Mouse (Mus musculus): ENCODE measurements around the gene Kctd11. TPM values are rescaled to one million over a fixed set of nuclear protein-coding genes. Genes with fewer than 3 reads are reported as not detected.
A peak's percentile ranks its signal among the peaks of the same experiment; 100 is the strongest.

The Kctd11 gene
- total and polyA plus RNA-seq, 2 experiments from 2014 or later = 0.57 to 0.93 TPM

DNA sequence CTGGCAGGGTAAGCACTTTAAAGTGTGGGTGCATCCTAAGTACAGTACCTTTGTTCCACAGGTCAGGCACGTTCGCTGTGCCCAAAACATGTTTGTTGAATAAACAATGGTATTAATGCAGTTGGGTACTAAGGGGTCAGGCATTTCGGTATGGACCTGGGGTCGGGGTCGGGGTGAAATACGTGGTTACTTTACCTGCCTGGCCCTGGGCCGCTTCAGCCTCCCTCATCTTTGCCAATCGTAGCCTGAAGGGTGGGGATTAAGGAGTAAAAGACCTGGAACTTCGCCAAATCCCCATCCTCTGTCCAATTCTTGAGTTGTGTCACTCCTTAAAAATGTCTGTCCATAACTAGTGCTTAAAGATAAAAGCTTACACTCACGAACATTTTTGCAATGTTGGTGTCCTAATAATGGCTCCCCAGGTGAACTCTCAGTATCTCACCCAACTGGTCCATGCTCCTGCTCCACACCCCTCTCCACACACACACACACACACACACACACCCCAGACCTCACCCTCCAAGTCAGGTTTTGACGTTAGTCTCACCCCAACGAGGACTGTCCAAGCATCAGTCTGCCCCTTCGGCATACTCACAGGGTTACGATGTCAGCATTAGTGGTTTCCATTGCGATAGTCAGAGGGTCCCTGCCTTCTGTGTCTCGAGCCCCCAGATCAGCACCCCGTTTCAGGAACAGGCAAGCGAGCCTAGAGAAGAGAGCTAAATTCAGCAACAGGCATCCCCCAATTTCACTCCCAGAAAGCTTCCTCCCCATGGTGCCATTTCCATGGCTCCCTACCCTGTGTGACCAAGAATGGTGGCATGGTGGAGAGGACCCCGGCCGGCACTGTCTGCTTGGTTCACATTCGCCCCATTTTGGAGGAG lies 823 bp upstream of the Kctd11 start:
- no peaks in the 10 kb centered on the region for H3K9me3 ChIP-seq (ENCODE audit: low read length)
- DNase-seq (ENCODE audit: low spot score) = no peak
- no peaks in the 10 kb centered on the region for H3K4me1 ChIP-seq (ENCODE audit: insufficient read depth, low read length)
- H3K27ac ChIP-seq (ENCODE audit: low read depth, low read length) = no peak overlapping the region
- WGBS = 61% methylated on average over 21 of the region's 21 CpGs
- H3K9ac ChIP-seq (replicated peaks; ENCODE audit: low read length, poor library complexity, severe bottlenecking) = no peak overlapping the region
- H3K27me3 ChIP-seq (ENCODE audit: insufficient read depth, low read length) = no peaks in the 10 kb centered on the region
- H3K4me2 ChIP-seq (ENCODE audit: low read depth, low read length, poor library complexity, severe bottlenecking) = peak overlapping the region; percentile 78
- H3K36me3 ChIP-seq (ENCODE audit: insufficient read depth, low read length) = no peaks in the 10 kb centered on the region
- no peak for TF ChIP-seq CTCF (IDR thresholded peaks at IDR 0.05)
- H3K4me3 ChIP-seq (ENCODE audit: low read depth, low read length) = peak overlapping the region; percentile 46
- ATAC-seq (ENCODE audit: low FRiP score) = no peak

- Histone ChIP-seq H3K4me2 (ENCODE audit: low read depth, low read length, poor library complexity, severe bottlenecking) (peak overlapping the region; percentile 78), H3K4me1 (ENCODE audit: insufficient read depth, low read length) (no peaks in the 10 kb centered on the region), H3K27me3 (ENCODE audit: insufficient read depth, low read length) (no peaks in the 10 kb centered on the region), H3K9me3 (ENCODE audit: low read length) (no peaks in the 10 kb centered on the region), H3K9ac (replicated peaks; ENCODE audit: low read length, poor library complexity, severe bottlenecking) (peak overlapping the region; percentile 50), H3K27ac (ENCODE audit: low read depth, low read length) (peak overlapping the region; percentile 43; the same call in 1 of the 2 replicates), H3K4me3 (ENCODE audit: low read depth, low read length) (peak overlapping the region; percentile 46), H3K36me3 (ENCODE audit: insufficient read depth, low read length) (no peaks in the 10 kb centered on the region)
- 2% methylated on average over 18 of the region's 18 CpGs for WGBS
- DNase-seq (ENCODE audit: low spot score) (peak; percentile 74), ATAC-seq (ENCODE audit: low FRiP score) (peak; percentile 22; the same call in 1 of the 2 replicates)
- TF ChIP-seq CTCF (IDR thresholded peaks at IDR 0.05) = peak; percentile 86
These were observed 727 bp downstream of the Kctd11 start for GRCm38 (mm10) chr11:69880506-69880852.

- Histone ChIP-seq H3K36me3 (ENCODE audit: insufficient read depth, low read length) (no peaks in the 10 kb centered on the region), H3K27ac (ENCODE audit: low read depth, low read length) (no peak overlapping the region), H3K9ac (replicated peaks; ENCODE audit: low read length, poor library complexity, severe bottlenecking) (no peak overlapping the region), H3K4me3 (ENCODE audit: low read depth, low read length) (no peak overlapping the region), H3K9me3 (ENCODE audit: low read length) (no peaks in the 10 kb centered on the region), H3K27me3 (ENCODE audit: insufficient read depth, low read length) (no peaks in the 10 kb centered on the region), H3K4me1 (ENCODE audit: insufficient read depth, low read length) (no peaks in the 10 kb centered on the region), H3K4me2 (ENCODE audit: low read depth, low read length, poor library complexity, severe bottlenecking) (peak overlapping the region; percentile 78)
- no peak for DNase-seq (ENCODE audit: low spot score)
- TF ChIP-seq CTCF (IDR thresholded peaks at IDR 0.05) = no peak
- no peak for ATAC-seq (ENCODE audit: low FRiP score)
- WGBS = 63% methylated on average over 15 of the region's 15 CpGs
These were observed 1.5 kb downstream of the Kctd11 start for GRCm38 (mm10) chr11:69879711-69880110.

DNA sequence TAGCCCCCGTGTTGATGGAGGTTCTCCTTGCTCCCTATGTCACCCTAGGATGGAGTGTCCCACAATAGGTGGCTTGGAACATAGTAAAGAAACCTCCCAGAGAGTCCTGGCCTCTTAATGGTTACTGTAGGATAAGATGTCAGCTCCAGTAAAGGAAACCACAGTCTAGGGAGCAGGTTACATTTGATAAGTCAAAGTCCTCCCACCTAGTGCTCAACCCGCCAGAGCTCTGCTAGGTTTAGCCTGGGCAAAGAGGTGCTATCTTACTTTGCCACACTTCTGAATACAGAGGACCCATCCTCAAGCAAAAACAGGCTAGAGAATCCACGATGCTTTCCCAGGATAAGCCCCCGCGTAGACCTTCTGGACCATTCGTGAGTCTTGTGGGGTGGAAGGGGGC lies 2.3 kb downstream of the Kctd11 start:
- Histone ChIP-seq H3K4me2 (ENCODE audit: low read depth, low read length, poor library complexity, severe bottlenecking) (no peak overlapping the region), H3K36me3 (ENCODE audit: insufficient read depth, low read length) (no peaks in the 10 kb centered on the region), H3K9ac (replicated peaks; ENCODE audit: low read length, poor library complexity, severe bottlenecking) (no peak overlapping the region), H3K27me3 (ENCODE audit: insufficient read depth, low read length) (no peaks in the 10 kb centered on the region), H3K4me1 (ENCODE audit: insufficient read depth, low read length) (no peaks in the 10 kb centered on the region), H3K27ac (ENCODE audit: low read depth, low read length) (no peak overlapping the region), H3K4me3 (ENCODE audit: low read depth, low read length) (no peak overlapping the region), H3K9me3 (ENCODE audit: low read length) (no peaks in the 10 kb centered on the region)
- no peak for TF ChIP-seq CTCF (IDR thresholded peaks at IDR 0.05)
- WGBS = 93% methylated on average over 6 of the region's 6 CpGs
- DNase-seq (ENCODE audit: low spot score) (no peak), ATAC-seq (ENCODE audit: low FRiP score) (no peak)

DNA sequence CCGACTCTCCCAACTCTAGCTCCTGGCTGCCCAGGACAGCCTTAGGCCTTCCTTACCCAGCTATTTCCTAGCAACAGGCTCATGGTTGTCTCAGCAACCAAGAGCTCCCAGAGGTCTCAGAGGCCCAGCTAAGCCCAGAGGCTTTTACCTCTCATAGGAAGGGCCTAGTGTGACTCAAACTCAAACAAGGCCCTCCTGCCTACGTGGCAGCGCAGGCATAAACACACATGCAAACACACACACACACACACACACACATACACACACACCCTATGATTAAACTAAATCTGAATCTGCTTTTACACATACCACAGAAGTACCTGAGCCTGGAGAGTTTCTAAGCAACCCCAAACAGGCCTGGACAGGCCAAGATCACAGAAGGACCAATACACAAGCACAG lies 2.8 kb downstream of the Kctd11 start:
- Histone ChIP-seq H3K27ac (ENCODE audit: low read depth, low read length) (0 out of 2 replicates have a peak overlapping the region, but pooled peaks have one; percentile 32), H3K9me3 (ENCODE audit: low read length) (no peaks in the 10 kb centered on the region), H3K4me1 (ENCODE audit: insufficient read depth, low read length) (no peaks in the 10 kb centered on the region), H3K4me3 (ENCODE audit: low read depth, low read length) (no peak overlapping the region), H3K9ac (replicated peaks; ENCODE audit: low read length, poor library complexity, severe bottlenecking) (0 out of 2 replicates have a peak overlapping the region, but pooled peaks have one; percentile 24), H3K27me3 (ENCODE audit: insufficient read depth, low read length) (no peaks in the 10 kb centered on the region), H3K4me2 (ENCODE audit: low read depth, low read length, poor library complexity, severe bottlenecking) (no peak overlapping the region), H3K36me3 (ENCODE audit: insufficient read depth, low read length) (no peaks in the 10 kb centered on the region)
- no peak for TF ChIP-seq CTCF (IDR thresholded peaks at IDR 0.05)
- WGBS = 42% methylated on average over 3 of the region's 3 CpGs
- ATAC-seq (ENCODE audit: low FRiP score) (no peak), DNase-seq (ENCODE audit: low spot score) (peak; percentile 18)

DNA sequence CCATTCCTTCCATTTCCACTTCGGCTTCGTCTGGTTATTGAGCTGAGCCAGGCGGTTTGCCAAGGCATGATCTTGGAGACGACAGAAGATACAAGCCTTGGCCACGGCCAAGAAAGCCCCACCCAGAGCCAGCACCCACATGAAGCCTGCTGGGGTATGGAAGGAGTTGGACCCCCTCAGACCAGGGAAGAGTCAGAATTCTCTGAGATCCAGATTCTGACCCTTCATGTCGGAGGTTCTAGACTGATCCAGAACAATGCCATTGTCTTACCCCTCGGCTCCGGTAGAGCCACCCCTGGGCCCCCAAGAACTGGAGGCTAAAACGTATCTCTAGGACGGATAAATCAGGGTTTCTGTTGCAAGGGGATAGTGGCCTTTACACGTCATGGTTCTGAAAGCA lies 3.3 kb downstream of the Kctd11 start, which contains the start of gene Tmem95:
TSS of gene Tmem95 (minus strand) at position 141 of the 400 bp plus-strand sequence.
- Histone ChIP-seq H3K36me3 (ENCODE audit: insufficient read depth, low read length) (no peaks in the 10 kb centered on the region), H3K4me3 (ENCODE audit: low read depth, low read length) (no peak within 1 kb of the TSS), H3K4me1 (ENCODE audit: insufficient read depth, low read length) (no peaks in the 10 kb centered on the region), H3K4me2 (ENCODE audit: low read depth, low read length, poor library complexity, severe bottlenecking) (peak within 1 kb of the TSS; percentile 10; the same call in 1 of the 2 replicates), H3K9ac (replicated peaks; ENCODE audit: low read length, poor library complexity, severe bottlenecking) (0 out of 2 replicates have a peak within 1 kb of the TSS, but pooled peaks have one; percentile 24), H3K9me3 (ENCODE audit: low read length) (no peaks in the 10 kb centered on the region), H3K27ac (ENCODE audit: low read depth, low read length) (0 out of 2 replicates have a peak within 1 kb of the TSS, but pooled peaks have one; percentile 32), H3K27me3 (ENCODE audit: insufficient read depth, low read length) (no peaks in the 10 kb centered on the region)
- TF ChIP-seq CTCF (IDR thresholded peaks at IDR 0.05) = no peak
- DNase-seq (ENCODE audit: low spot score) = no peak
- 87% methylated on average over 11 of the region's 11 CpGs for WGBS
- no peak for ATAC-seq (ENCODE audit: low FRiP score)

Measured in midbrain, postnatal 0 days (tissue).